Mouse (Mus musculus) limb, embryonic 12.5 days (tissue): ENCODE data around the gene Rexo2. TPM values are rescaled to one million over a fixed set of nuclear protein-coding genes. Genes with fewer than 3 reads are reported as not detected.

Experiments used
- ATAC-seq: fragments of 200-750 bp; cut with Nextera tagmentation; 2 replicates; pipeline ENCODE4 v1.8.0; 2017; ENCODE audit warnings: low read depth, moderate TSS enrichment; ENCODE audit not compliant: insufficient number of reproducible peaks, insufficient read depth, low FRiP score, low TSS enrichment
- H3K27ac ChIP-seq: fragments of 300-500 bp; sonication (generic); 2 replicates; pipeline ENCODE4 v1.5.1; 2016; ENCODE audit warnings: mild to moderate bottlenecking, moderate library complexity
- H3K27me3 ChIP-seq: fragments of 300-500 bp; sonication (generic); 2 replicates; pipeline ENCODE4 v1.6.1; 2016; ENCODE audit warnings: mild to moderate bottlenecking, moderate library complexity
- H3K36me3 ChIP-seq: fragments of 300-500 bp; sonication (generic); 2 replicates; pipeline ENCODE4 v1.6.1; 2016; ENCODE audit warnings: mild to moderate bottlenecking, moderate library complexity
- H3K4me1 ChIP-seq: fragments of 300-500 bp; sonication (generic); replicated peaks from 2 replicates; pipeline ENCODE4 v1.6.1; 2016
- H3K4me2 ChIP-seq: fragments of 300-500 bp; sonication (generic); 2 replicates; pipeline ENCODE4 v1.6.1; 2016; ENCODE audit warnings: mild to moderate bottlenecking, moderate library complexity
- H3K4me3 ChIP-seq: fragments of 300-500 bp; sonication (generic); replicated peaks from 2 replicates; pipeline ENCODE4 v1.5.1; 2016; ENCODE audit warnings: mild to moderate bottlenecking
- H3K9ac ChIP-seq: fragments of 300-500 bp; sonication (generic); replicated peaks from 2 replicates; pipeline ENCODE4 v1.6.1; 2016; ENCODE audit warnings: mild to moderate bottlenecking, moderate library complexity
- H3K9me3 ChIP-seq: fragments of 300-500 bp; sonication (generic); 2 replicates; pipeline ENCODE4 v1.6.1; 2016; ENCODE audit warnings: mild to moderate bottlenecking, moderate library complexity
- WGBS: fragments of 180-500 bp; shearing (Covaris S2); methylation state at CpG from one replicate; pipeline ENCODE4 v1.1.7; 2016; 5-methylcytosine and 5-hydroxymethylcytosine counted together
- microRNA-seq: library from miRNA; unstranded; fragments of <30 nt; microRNA quantifications from one replicate; pipeline ENCODE4, GENCODE M21; 2017
- polyA plus RNA-seq: library from polyadenylated mRNA; unstranded; fragments of >200 nt; fragmentation: Nextera tagmentation; extraction: Ambion mirVana; gene quantifications from 2 replicates; pipeline ENCODE4 v1.2.1, GENCODE M21; 2016

Gene Rexo2
- polyA plus RNA-seq, 1 experiment from 2014 or later: 93.8 TPM

DNA sequence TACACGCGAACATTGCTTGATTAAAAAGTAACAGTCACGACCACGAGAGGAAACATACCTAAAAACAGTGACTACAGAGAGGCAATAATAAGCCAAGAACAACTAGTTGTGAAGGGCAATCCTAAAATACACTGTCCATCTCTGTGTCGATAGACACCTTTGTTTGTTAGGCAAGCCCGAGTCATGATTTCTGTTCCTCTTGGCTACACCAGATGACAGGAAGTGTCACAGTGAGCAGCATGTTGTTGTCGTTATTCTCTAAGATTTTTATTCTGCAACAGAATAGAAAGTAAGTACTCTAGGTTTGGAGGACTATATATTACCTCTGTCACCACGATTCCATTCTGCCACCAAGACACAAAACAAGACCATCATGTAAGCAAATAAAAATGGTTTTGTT, 48.0 kb downstream of the Rexo2 start:
- Histone ChIP-seq H3K4me1 (no peaks in the 10 kb centered on the region), H3K27me3 (no peaks in the 10 kb centered on the region), H3K9me3 (no peaks in the 10 kb centered on the region), H3K4me2 (no peak overlapping the region), H3K9ac (no peak overlapping the region), H3K27ac (no peak overlapping the region), H3K4me3 (no peak overlapping the region), H3K36me3 (no peaks in the 10 kb centered on the region)
- ATAC-seq: no peak
- 78% methylated on average over 8 of the region's 8 CpGs for WGBS

DNA sequence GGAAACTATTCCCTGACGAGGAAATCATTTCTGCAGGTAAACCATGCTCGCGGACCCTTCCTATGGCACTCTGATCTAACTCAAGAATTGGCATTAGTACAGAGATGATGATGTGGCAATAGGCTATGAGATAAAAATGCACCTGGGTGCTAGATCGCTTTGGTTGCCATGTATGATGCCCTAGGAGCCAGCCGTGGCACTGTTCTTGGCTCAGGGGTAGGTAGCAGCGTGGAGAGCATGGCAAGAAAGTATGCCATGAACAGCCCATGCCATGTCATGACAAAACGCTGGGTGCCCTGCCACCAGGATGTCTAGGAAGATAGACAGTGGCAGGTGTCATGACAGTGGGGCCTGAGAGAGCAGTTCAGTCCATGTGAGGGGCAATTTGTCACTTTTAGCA, 53.2 kb downstream of the Rexo2 start:
- Histone ChIP-seq H3K9ac (no peak overlapping the region), H3K4me1 (no peaks in the 10 kb centered on the region), H3K36me3 (no peaks in the 10 kb centered on the region), H3K27ac (no peak overlapping the region), H3K4me3 (no peak overlapping the region), H3K27me3 (no peaks in the 10 kb centered on the region), H3K9me3 (no peaks in the 10 kb centered on the region), H3K4me2 (no peak overlapping the region)
- WGBS: 84% methylated on average over 7 of the region's 7 CpGs
- no peak for ATAC-seq

DNA sequence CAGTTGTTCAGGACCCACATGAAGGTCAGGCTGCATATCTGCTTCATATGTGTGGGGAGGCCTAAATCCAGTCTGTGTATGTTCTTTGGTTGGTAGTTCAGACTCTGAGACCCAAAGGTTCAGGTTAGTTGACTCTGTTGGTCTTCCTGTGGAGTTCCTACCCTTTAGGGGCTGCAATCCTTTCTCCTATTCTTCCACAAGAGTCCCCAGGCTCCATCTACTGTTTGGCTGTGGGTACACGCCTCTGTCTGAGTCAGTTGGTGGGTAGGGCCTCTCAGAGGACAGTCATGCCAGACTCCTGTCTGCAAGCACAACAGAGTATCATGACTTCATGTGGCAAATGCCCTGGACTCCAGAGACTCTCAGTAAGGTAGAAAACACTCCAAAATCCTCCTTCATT, 57.2 kb downstream of the Rexo2 start:
- 37% methylated on average over 1 of the region's 1 CpGs for WGBS
- Histone ChIP-seq H3K4me3 (no peak overlapping the region), H3K27ac (no peak overlapping the region), H3K4me1 (no peaks in the 10 kb centered on the region), H3K9ac (no peak overlapping the region), H3K9me3 (no peaks in the 10 kb centered on the region), H3K36me3 (no peaks in the 10 kb centered on the region), H3K4me2 (no peak overlapping the region), H3K27me3 (no peaks in the 10 kb centered on the region)
- ATAC-seq: no peak

DNA sequence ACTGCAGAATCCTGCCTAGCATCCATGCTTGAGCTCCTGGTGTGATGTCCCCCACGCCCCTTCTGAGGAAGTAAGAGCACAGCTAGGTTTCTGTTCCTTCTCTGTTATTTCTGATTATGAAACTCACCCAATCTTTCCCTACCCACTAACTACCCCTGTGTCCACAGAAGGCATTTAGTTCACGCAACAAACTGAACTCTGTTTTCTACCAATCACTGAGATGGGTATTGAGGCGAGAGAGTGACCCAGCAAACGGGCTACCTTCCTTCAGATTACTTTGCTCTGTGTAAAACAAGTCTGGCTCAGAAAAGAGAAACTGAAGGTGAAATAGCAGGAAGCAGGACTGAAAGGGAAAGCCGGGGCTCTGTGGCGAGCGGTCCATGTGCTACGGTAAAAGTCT, 58.0 kb downstream of the Rexo2 start:
- 80% methylated on average over 8 of the region's 8 CpGs for WGBS
- Histone ChIP-seq H3K36me3 (no peaks in the 10 kb centered on the region), H3K4me1 (no peaks in the 10 kb centered on the region), H3K27ac (no peak overlapping the region), H3K4me3 (no peak overlapping the region), H3K9ac (no peak overlapping the region), H3K9me3 (no peaks in the 10 kb centered on the region), H3K4me2 (no peak overlapping the region), H3K27me3 (no peaks in the 10 kb centered on the region)
- ATAC-seq: no peak

DNA sequence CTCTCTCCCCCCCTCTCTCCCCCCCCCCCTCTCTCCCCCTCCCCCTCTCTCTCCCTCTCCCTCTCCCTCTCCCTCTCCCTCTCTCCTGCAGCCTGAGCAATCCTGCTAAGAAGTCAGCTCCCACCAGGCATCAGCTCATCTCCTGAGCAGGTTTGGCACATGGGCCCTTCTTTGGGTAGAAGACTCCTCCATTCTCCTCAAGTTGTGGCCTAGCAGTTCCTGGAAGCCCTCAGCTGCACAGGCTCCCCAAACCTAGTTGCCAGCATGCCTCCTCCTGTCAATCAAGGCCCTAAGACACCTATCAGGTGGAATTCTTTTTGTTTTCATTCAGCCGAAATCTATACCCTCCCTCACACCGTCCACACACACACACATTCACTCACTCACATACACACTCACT, 58.9 kb downstream of the Rexo2 start:
- no peak for ATAC-seq
- no peaks in the 10 kb centered on the region for H3K27me3 ChIP-seq
- no peak overlapping the region for H3K9ac ChIP-seq
- H3K36me3 ChIP-seq: no peaks in the 10 kb centered on the region
- 91% methylated on average over 2 of the region's 2 CpGs for WGBS
- H3K9me3 ChIP-seq: no peaks in the 10 kb centered on the region
- H3K4me3 ChIP-seq: no peak overlapping the region
- no peak overlapping the region for H3K4me2 ChIP-seq
- H3K4me1 ChIP-seq: no peaks in the 10 kb centered on the region
- H3K27ac ChIP-seq: no peak overlapping the region

DNA sequence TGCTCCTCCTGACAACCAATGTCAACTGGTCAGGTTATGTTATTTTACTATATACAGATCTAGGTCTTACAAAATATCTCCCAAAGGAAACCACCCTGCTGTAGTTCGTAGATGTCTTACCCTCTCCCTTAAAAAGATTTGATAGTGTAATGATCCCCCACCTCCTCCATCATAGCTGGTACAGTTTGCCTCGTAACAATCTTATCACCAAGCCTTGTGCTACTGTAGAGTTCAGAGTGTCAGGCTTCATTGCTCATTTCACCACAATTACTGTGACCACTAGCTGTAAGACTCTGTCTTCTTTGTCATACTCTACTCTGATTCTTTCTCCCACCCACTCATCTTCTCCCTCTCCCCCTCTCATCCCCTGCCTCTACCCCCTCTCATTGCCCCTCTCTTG, 59.4 kb downstream of the Rexo2 start:
- Histone ChIP-seq H3K36me3 (no peaks in the 10 kb centered on the region), H3K27ac (no peak overlapping the region), H3K4me1 (no peaks in the 10 kb centered on the region), H3K9ac (no peak overlapping the region), H3K9me3 (no peaks in the 10 kb centered on the region), H3K27me3 (no peaks in the 10 kb centered on the region), H3K4me3 (no peak overlapping the region), H3K4me2 (no peak overlapping the region)
- 85% methylated on average over 2 of the region's 2 CpGs for WGBS
- no peak for ATAC-seq

DNA sequence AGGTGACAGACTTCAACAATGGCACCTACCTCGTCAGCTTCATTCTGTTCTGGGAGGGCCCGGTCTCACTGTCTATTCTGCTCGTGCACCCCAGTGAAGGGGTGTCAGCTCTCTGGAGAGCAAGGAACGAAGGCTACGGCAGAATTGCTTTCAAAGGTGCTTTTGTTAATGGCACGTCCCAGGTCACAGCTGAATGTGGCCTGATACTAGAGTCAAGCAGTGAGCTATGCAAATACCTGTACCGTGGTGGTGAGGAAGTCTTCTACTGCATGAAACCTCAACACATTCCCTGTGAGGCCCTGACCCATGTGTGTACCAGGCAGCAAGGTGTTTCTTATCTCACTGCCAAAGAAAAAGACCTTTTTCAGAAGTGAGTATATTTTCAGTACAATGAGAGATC, 60.0 kb downstream of the Rexo2 start:
- ATAC-seq: no peak

DNA sequence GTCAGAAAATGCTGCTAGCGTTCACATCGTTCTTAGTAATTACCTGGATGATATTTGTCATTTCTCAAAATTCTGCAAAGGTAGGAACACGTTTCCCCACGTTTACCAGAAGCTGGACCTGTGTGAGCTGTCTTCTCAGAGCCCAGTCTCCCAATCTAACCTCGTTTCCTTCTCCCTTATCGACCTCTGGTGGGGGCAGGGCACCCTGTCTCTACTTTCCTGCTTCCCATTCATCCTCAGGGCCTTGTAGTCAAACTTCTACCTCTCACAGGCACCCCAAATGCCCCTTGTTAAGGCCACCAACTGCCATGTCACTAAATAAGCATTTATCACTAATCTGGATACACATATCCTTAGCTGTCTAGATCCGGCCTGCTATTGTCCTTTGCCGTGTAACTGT, 61.6 kb downstream of the Rexo2 start:
- ATAC-seq: no peak
- H3K9me3 ChIP-seq: no peaks in the 10 kb centered on the region
- no peaks in the 10 kb centered on the region for H3K36me3 ChIP-seq
- no peak overlapping the region for H3K27ac ChIP-seq
- H3K9ac ChIP-seq: no peak overlapping the region
- 75% methylated on average over 8 of the region's 8 CpGs for WGBS
- H3K4me1 ChIP-seq: peaks cover 5% of the 10 kb centered on the region; the same call in 1 of the 2 replicates
- H3K4me2 ChIP-seq: no peak overlapping the region
- H3K4me3 ChIP-seq: no peak overlapping the region
- no peaks in the 10 kb centered on the region for H3K27me3 ChIP-seq

More for the DNA sequence above, 60.0 kb downstream of the Rexo2 start:
- Histone ChIP-seq H3K4me2 (no peak overlapping the region), H3K4me3 (no peak overlapping the region), H3K9me3 (no peaks in the 10 kb centered on the region), H3K9ac (no peak overlapping the region), H3K4me1 (no peaks in the 10 kb centered on the region), H3K36me3 (no peaks in the 10 kb centered on the region), H3K27me3 (no peaks in the 10 kb centered on the region), H3K27ac (no peak overlapping the region)
- WGBS: 87% methylated on average over 7 of the region's 7 CpGs

Small RNA genes lying within 50 kb of the gene (microRNA-seq; reads per million reads assigned to microRNA genes)
- not detected for gene Gm23653

Other genes with a start within 250 kb of the Rexo2 start
- gene Nxpe2, start 127.2 kb downstream of the Rexo2 start, polyA plus RNA-seq: 0.50 and 1.1 TPM in 2 replicates
- gene Rbm7, start 14.7 kb upstream of the Rexo2 start, polyA plus RNA-seq: 119 and 128 TPM in 2 replicates
- gene Gm5617, start 14.8 kb upstream of the Rexo2 start, polyA plus RNA-seq: 37.4 and 39.9 TPM in 2 replicates
- 1.9 and 2.0 TPM in 2 replicates for gene Nnmt, start 124.5 kb upstream of the Rexo2 start, polyA plus RNA-seq